Mouse (Mus musculus): ENCODE results near the gene Spink2. TPM values are rescaled to one million over a fixed set of nuclear protein-coding genes. Genes with fewer than 3 reads are reported as not detected.

The Spink2 gene
- polyA plus RNA-seq, 1 experiment from 2014 or later, result not detected

GRCm38 (mm10) chr5:77167306-77167945, 43.8 kb downstream of the Spink2 start:
- H3K4me3 ChIP-seq (ENCODE audit: low read depth, low read length), result no peak overlapping the region
- no peak overlapping the region for H3K4me2 ChIP-seq (ENCODE audit: low read depth, low read length)
- no peaks in the 10 kb centered on the region for H3K9me3 ChIP-seq (replicated peaks; ENCODE audit: control insufficient read depth, low read length)
- no peaks in the 10 kb centered on the region for H3K4me1 ChIP-seq (ENCODE audit: control insufficient read depth, low read depth, low read length)
- no peaks in the 10 kb centered on the region for H3K36me3 ChIP-seq (ENCODE audit: control insufficient read depth, insufficient read depth)
- H3K27ac ChIP-seq (ENCODE audit: low read length), result no peak overlapping the region
- H3K9ac ChIP-seq (ENCODE audit: low read depth, low read length), result no peak overlapping the region
- no peak for ATAC-seq (ENCODE audit: low read depth)
- no peaks in the 10 kb centered on the region for H3K27me3 ChIP-seq (ENCODE audit: control insufficient read depth, insufficient read depth, low read depth, low read length)
- 66% methylated on average over 22 of the region's 22 CpGs for WGBS (ENCODE audit: insufficient replicate concordance)

GRCm38 (mm10) chr5:77165703-77166625, 45.3 kb downstream of the Spink2 start:
- no peak for ATAC-seq (ENCODE audit: low read depth)
- H3K9me3 ChIP-seq (replicated peaks; ENCODE audit: control insufficient read depth, low read length), result no peaks in the 10 kb centered on the region
- 63% methylated on average over 13 of the region's 13 CpGs for WGBS (ENCODE audit: insufficient replicate concordance)
- H3K4me2 ChIP-seq (ENCODE audit: low read depth, low read length), result no peak overlapping the region
- H3K9ac ChIP-seq (ENCODE audit: low read depth, low read length), result no peak overlapping the region
- no peak overlapping the region for H3K27ac ChIP-seq (ENCODE audit: low read length)
- H3K36me3 ChIP-seq (ENCODE audit: control insufficient read depth, insufficient read depth), result no peaks in the 10 kb centered on the region
- H3K4me1 ChIP-seq (ENCODE audit: control insufficient read depth, low read depth, low read length), result no peaks in the 10 kb centered on the region
- H3K27me3 ChIP-seq (ENCODE audit: control insufficient read depth, insufficient read depth, low read depth, low read length), result no peaks in the 10 kb centered on the region
- H3K4me3 ChIP-seq (ENCODE audit: low read depth, low read length), result no peak overlapping the region

GRCm38 (mm10) chr5:77163597-77163996, 47.7 kb downstream of the Spink2 start:
- H3K36me3 ChIP-seq (ENCODE audit: control insufficient read depth, insufficient read depth), result no peaks in the 10 kb centered on the region
- 67% methylated on average over 7 of the region's 7 CpGs for WGBS (ENCODE audit: insufficient replicate concordance)
- ATAC-seq (ENCODE audit: low read depth), result no peak
- H3K4me1 ChIP-seq (ENCODE audit: control insufficient read depth, low read depth, low read length), result no peaks in the 10 kb centered on the region
- no peak overlapping the region for H3K4me2 ChIP-seq (ENCODE audit: low read depth, low read length)
- H3K9me3 ChIP-seq (replicated peaks; ENCODE audit: control insufficient read depth, low read length), result no peaks in the 10 kb centered on the region
- H3K9ac ChIP-seq (ENCODE audit: low read depth, low read length), result no peak overlapping the region
- no peak overlapping the region for H3K27ac ChIP-seq (ENCODE audit: low read length)
- no peaks in the 10 kb centered on the region for H3K27me3 ChIP-seq (ENCODE audit: control insufficient read depth, insufficient read depth, low read depth, low read length)
- H3K4me3 ChIP-seq (ENCODE audit: low read depth, low read length), result no peak overlapping the region

- no peak for ATAC-seq (ENCODE audit: low read depth)
- Histone ChIP-seq H3K27ac (ENCODE audit: low read length) (no peak overlapping the region), H3K4me1 (ENCODE audit: control insufficient read depth, low read depth, low read length) (no peaks in the 10 kb centered on the region), H3K4me2 (ENCODE audit: low read depth, low read length) (no peak overlapping the region), H3K9ac (ENCODE audit: low read depth, low read length) (no peak overlapping the region), H3K27me3 (ENCODE audit: control insufficient read depth, insufficient read depth, low read depth, low read length) (no peaks in the 10 kb centered on the region), H3K36me3 (ENCODE audit: control insufficient read depth, insufficient read depth) (no peaks in the 10 kb centered on the region), H3K4me3 (ENCODE audit: low read depth, low read length) (no peak overlapping the region), H3K9me3 (replicated peaks; ENCODE audit: control insufficient read depth, low read length) (no peaks in the 10 kb centered on the region)
- 56% methylated on average over 3 of the region's 3 CpGs for WGBS (ENCODE audit: insufficient replicate concordance)
Measured at GRCm38 (mm10) chr5:77162566-77162965, 48.7 kb downstream of the Spink2 start.

GRCm38 (mm10) chr5:77157777-77158540, 53.3 kb downstream of the Spink2 start:
- WGBS (ENCODE audit: insufficient replicate concordance), result 43% methylated on average over 14 of the region's 14 CpGs
- Histone ChIP-seq H3K36me3 (ENCODE audit: control insufficient read depth, insufficient read depth) (no peaks in the 10 kb centered on the region), H3K4me1 (ENCODE audit: control insufficient read depth, low read depth, low read length) (no peaks in the 10 kb centered on the region), H3K4me2 (ENCODE audit: low read depth, low read length) (no peak overlapping the region), H3K9me3 (replicated peaks; ENCODE audit: control insufficient read depth, low read length) (no peaks in the 10 kb centered on the region), H3K4me3 (ENCODE audit: low read depth, low read length) (no peak overlapping the region), H3K27me3 (ENCODE audit: control insufficient read depth, insufficient read depth, low read depth, low read length) (no peaks in the 10 kb centered on the region), H3K27ac (ENCODE audit: low read length) (no peak overlapping the region), H3K9ac (ENCODE audit: low read depth, low read length) (no peak overlapping the region)
- no peak for ATAC-seq (ENCODE audit: low read depth)

- Histone ChIP-seq H3K27me3 (ENCODE audit: control insufficient read depth, insufficient read depth, low read depth, low read length) (no peaks in the 10 kb centered on the region), H3K4me2 (ENCODE audit: low read depth, low read length) (no peak overlapping the region), H3K9ac (ENCODE audit: low read depth, low read length) (no peak overlapping the region), H3K9me3 (replicated peaks; ENCODE audit: control insufficient read depth, low read length) (no peaks in the 10 kb centered on the region), H3K27ac (ENCODE audit: low read length) (no peak overlapping the region), H3K4me1 (ENCODE audit: control insufficient read depth, low read depth, low read length) (no peaks in the 10 kb centered on the region), H3K36me3 (ENCODE audit: control insufficient read depth, insufficient read depth) (no peaks in the 10 kb centered on the region), H3K4me3 (ENCODE audit: low read depth, low read length) (no peak overlapping the region)
- no peak for ATAC-seq (ENCODE audit: low read depth)
- 63% methylated on average over 5 of the region's 5 CpGs for WGBS (ENCODE audit: insufficient replicate concordance)
Measured at GRCm38 (mm10) chr5:77156938-77157337, 54.3 kb downstream of the Spink2 start.

- Histone ChIP-seq H3K27me3 (ENCODE audit: control insufficient read depth, insufficient read depth, low read depth, low read length) (no peaks in the 10 kb centered on the region), H3K27ac (ENCODE audit: low read length) (no peak overlapping the region), H3K4me3 (ENCODE audit: low read depth, low read length) (no peak overlapping the region), H3K4me1 (ENCODE audit: control insufficient read depth, low read depth, low read length) (no peaks in the 10 kb centered on the region; the same call in 1 of the 2 replicates), H3K9me3 (replicated peaks; ENCODE audit: control insufficient read depth, low read length) (no peaks in the 10 kb centered on the region), H3K36me3 (ENCODE audit: control insufficient read depth, insufficient read depth) (no peaks in the 10 kb centered on the region), H3K4me2 (ENCODE audit: low read depth, low read length) (no peak overlapping the region), H3K9ac (ENCODE audit: low read depth, low read length) (no peak overlapping the region)
- WGBS (ENCODE audit: insufficient replicate concordance), result 77% methylated on average over 12 of the region's 12 CpGs
- no peak for ATAC-seq (ENCODE audit: low read depth)
Measured at GRCm38 (mm10) chr5:77155526-77155925, 55.7 kb downstream of the Spink2 start.

Data from liver, embryonic 16.5 days (tissue).